Mouse (Mus musculus) gastrocnemius, postnatal 14 days (tissue): ENCODE measurements around the gene Pced1b. TPM values are rescaled to one million over a fixed set of nuclear protein-coding genes. Genes with fewer than 3 reads are reported as not detected.

ENCODE experiments used
- DNase-seq: peaks from one replicate; pipeline ENCODE4 v3.0.0; 2021; ENCODE audit warnings: mixed read lengths
- intact Hi-C: fragments of 180-260 bp; cut with DNase I; formaldehyde crosslinking; loops from one replicate; pipeline ENCODE4 v1.15.1; 2025; ENCODE audit warnings: low total_unique reads
- total RNA-seq, 2 experiments: library from RNA; stranded (reverse); gene quantifications; 2 replicates each; pipeline ENCODE4 v1.2.3; 2021

Pced1b gene
- total RNA-seq, 2 experiments from 2014 or later = 3.7 to 4.1 TPM

GRCm38 (mm10) chr15:97281712-97282571, 35.0 kb downstream of the Pced1b start:
- no peak for DNase-seq
- intact Hi-C loops = no loop called here

DNA sequence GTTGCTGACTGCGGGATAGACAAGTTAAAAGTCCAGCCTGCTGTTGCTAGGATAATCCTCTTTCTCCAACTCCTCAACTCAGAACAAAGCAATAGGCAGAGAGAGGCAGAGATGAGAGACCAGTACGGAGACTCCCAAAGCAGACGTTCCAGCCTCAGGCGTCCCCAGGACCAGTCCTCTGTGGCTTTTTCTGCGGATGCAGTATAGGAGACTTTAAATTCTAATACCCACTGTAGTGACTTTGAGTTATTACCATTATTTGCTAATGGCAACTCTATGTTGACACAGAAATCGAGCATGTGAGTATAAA, 35.6 kb downstream of the Pced1b start:
- no peak for DNase-seq
- intact Hi-C loops = no loop called here

DNA sequence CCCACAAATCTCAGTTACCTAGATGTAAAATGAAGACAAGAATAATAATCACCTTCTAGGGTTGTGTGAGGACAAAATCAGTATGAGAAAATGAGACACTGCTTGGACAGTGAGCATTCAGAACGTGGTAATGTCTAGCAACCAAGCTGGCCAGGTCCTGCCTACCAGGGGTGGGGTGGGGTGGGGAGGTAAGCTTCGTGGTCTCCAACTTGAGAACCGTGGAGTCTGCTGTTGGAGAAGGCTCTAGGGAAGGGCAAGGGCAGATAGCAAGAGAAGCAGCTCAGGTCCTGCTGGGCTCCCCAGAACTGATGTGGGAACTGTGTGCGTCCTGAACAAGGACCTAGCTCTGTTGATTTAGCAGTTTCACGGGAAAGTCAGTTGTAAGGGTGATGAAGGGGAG, 37.3 kb downstream of the Pced1b start:
- DNase-seq = no peak
- intact Hi-C loops = no loop called here

- intact Hi-C loops = no loop called here
- DNase-seq = no peak
These were observed 38.8 kb downstream of the Pced1b start for GRCm38 (mm10) chr15:97285665-97286212.

- intact Hi-C loops = no loop called here
- DNase-seq = no peak
These were observed 39.8 kb downstream of the Pced1b start for GRCm38 (mm10) chr15:97286731-97287130.

GRCm38 (mm10) chr15:97287436-97288143, 40.7 kb downstream of the Pced1b start:
- intact Hi-C loops = no loop called here
- DNase-seq = no peak

- DNase-seq = no peak
- intact Hi-C loops = no loop called here
These were observed 41.8 kb downstream of the Pced1b start for GRCm38 (mm10) chr15:97288690-97289089.

- no peak for DNase-seq
- intact Hi-C loops = no loop called here
These were observed 42.3 kb downstream of the Pced1b start for GRCm38 (mm10) chr15:97289176-97289575.

- intact Hi-C loops = no loop called here
- no peak for DNase-seq
These were observed 43.4 kb downstream of the Pced1b start for GRCm38 (mm10) chr15:97290351-97290750.

DNA sequence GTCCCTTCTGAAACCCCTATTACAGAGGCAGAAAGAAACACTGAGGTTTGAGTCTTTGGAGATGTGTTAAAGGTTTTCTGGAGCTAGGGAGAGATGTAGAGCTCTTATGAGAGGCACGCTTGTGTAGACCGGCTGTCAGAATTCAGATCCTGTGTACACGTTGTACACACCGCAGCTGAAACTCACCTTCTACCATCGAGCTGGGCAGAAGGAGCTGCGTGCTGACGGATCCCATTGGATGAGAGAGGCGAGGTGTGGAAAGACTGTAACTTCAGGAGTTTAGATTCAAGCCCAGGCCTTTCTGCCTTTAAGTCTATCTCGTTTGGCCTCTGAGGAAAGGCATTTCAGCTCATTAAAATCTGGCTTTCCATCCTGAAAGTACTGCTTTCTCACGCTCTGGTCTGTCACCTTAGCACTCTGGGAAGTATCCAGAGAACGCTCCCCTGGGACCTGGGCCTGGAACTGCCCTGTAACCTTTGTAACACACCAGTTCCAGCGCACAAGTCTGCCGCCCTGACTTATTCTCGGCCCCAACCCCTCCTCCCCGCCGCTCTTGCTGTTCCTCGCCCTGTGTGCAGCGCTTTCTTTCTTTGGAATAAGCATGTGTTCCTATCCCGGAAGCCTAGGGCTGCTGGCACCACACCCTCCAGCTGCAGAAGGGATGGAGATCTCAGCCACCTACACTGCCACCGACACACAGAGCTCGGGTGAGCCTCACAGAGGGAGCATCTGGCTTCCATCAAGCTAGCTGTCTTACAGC, 44.6 kb downstream of the Pced1b start:
- peak; percentile 43 for DNase-seq
- intact Hi-C loops = no loop called here

GRCm38 (mm10) chr15:97307935-97308334, 61.0 kb downstream of the Pced1b start:
- DNase-seq = no peak
- intact Hi-C loops = no loop called here

DNA sequence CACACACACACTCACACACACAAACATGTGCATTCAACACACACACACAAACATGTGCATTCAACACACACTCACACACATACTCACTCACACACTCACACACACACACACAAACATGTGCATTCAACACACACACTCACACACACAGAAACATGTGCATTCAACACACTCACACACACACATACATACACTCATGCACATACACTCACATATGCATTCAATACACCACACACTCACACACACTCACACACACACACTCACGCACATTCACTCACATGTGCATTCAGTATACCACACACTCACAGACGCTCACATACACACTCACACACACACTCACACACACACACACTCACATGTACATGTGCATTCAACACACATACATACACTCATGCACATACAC, 62.6 kb downstream of the Pced1b start:
- intact Hi-C loops = no loop called here

DNA sequence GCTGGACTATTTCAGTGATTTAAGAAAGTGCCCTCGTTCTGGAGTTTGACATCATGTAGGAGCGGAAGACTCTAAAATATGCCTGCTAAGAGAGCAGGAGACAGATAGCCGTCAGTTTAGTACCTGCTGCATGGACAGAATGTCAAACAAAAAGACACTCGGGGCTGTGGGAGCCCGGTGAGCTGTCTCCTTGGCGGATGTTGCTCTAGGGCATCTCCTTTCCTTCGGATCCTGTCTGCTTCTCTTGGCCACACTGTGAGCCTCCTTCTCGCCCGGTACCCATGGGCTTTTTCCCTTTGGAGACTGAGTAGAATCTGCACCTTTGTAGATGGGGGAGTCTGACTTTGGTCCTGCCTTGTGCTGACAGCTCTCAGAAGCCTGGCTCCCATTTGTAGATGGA, 63.3 kb downstream of the Pced1b start:
- DNase-seq = no peak
- intact Hi-C loops = no loop called here

More for the DNA sequence above, 62.6 kb downstream of the Pced1b start:
- no peak for DNase-seq

DNA sequence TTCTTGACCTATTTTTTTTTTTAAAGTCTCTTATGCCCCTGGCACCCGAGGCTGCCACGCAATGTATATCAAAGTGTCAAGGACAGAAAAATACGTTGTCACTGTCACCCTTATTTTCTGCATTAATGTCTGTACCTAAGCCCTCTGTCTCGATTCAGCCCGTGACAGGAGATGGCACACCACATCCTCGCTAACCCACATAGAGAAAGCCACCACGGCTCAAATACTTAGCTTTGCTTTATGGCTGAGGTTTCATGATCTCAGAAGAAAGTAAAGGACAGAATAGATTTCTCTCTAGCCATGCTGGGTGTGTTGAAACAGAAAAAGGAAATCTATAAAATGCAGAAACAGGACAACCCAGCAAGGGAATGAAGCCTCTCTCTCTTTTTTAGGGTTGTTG, 64.3 kb downstream of the Pced1b start:
- DNase-seq = no peak
- intact Hi-C loops = no loop called here

DNA sequence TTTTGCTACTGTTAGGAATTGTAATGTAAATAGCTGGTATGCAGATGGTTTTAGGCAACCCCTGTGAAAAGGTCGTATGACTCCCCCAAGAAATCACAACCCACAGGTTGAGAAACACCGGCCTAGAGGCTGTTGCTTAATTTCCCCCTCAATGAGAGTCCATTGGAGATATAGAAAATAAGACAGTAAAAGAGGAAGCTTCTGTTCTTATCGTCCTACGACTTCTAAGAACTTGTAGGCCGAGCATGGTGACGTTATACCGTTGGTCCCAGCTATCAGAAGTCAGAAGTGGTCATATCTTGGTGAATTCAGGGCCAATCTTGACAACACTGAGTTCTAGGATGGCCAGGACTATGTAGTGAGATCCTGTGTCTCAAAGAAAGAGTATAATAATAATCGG, 65.0 kb downstream of the Pced1b start:
- DNase-seq = no peak
- intact Hi-C loops = no loop called here

GRCm38 (mm10) chr15:97314720-97315421, 68.0 kb downstream of the Pced1b start:
- intact Hi-C loops = no loop called here
- DNase-seq = no peak

DNA sequence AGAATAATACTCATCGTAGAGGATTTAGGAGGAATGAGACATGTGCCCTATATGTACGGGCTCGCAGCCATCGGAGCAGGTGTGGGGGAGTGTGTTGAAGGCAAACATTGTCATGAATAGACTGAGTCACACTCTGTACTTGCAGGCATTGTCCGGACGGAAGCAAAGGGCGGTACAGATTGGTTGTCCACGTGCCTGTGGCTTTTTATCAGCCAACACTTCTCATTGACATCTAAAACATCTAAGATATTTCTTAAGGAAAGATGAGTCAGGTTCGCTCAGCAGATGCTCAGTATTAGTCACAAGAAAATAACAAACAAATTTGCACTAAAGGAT, 68.5 kb downstream of the Pced1b start:
- intact Hi-C loops = no loop called here
- no peak for DNase-seq

- DNase-seq = no peak
- intact Hi-C loops = no loop called here
These were observed 71.6 kb downstream of the Pced1b start for GRCm38 (mm10) chr15:97318365-97319001.

GRCm38 (mm10) chr15:97322821-97323220, 75.9 kb downstream of the Pced1b start:
- intact Hi-C loops = no loop called here
- no peak for DNase-seq
